Mouse (Mus musculus) stomach, embryonic 14.5 days (tissue): Measurements from ENCODE around the gene Mecr. TPM values are rescaled to one million over a fixed set of nuclear protein-coding genes. Genes with fewer than 3 reads are reported as not detected.

ENCODE experiments used
- ATAC-seq: fragments of 200-750 bp; cut with Nextera tagmentation; 2 replicates; pipeline ENCODE4 v1.8.0; 2017; ENCODE audit warnings: low read depth, moderate TSS enrichment; ENCODE audit not compliant: insufficient number of reproducible peaks, insufficient read depth, low FRiP score
- H3K27ac ChIP-seq: fragments of 300-500 bp; sonication (generic); 2 replicates; pipeline ENCODE4 v1.5.1; 2014; ENCODE audit warnings: mild to moderate bottlenecking, low read length, moderate library complexity, mixed read lengths
- H3K27me3 ChIP-seq: fragments of 300-500 bp; sonication (generic); 2 replicates; pipeline ENCODE4 v1.6.1; 2014; ENCODE audit warnings: low read length, control low read depth, mixed read lengths; ENCODE audit not compliant: control insufficient read depth, insufficient read depth
- H3K36me3 ChIP-seq: fragments of 300-500 bp; sonication (generic); 2 replicates; pipeline ENCODE4 v1.6.1; 2014; ENCODE audit warnings: mild to moderate bottlenecking, control low read depth, low read length, moderate library complexity, mixed read lengths; ENCODE audit not compliant: control insufficient read depth, insufficient read depth
- H3K4me1 ChIP-seq: fragments of 300-500 bp; sonication (generic); 2 replicates; pipeline ENCODE4 v1.6.1; 2014; ENCODE audit warnings: low read length, control low read depth, mixed read lengths; ENCODE audit not compliant: control insufficient read depth, insufficient read depth
- H3K4me2 ChIP-seq: fragments of 300-500 bp; sonication (generic); replicated peaks from 2 replicates; pipeline ENCODE4 v1.6.1; 2014; ENCODE audit warnings: low read depth, low read length, control low read depth
- H3K4me3 ChIP-seq: fragments of 300-500 bp; sonication (generic); 2 replicates; pipeline ENCODE4 v1.5.1; 2014; ENCODE audit warnings: low read depth, low read length, control low read depth
- H3K9ac ChIP-seq: fragments of 300-500 bp; sonication (generic); replicated peaks from 2 replicates; pipeline ENCODE4 v1.6.1; 2014; ENCODE audit warnings: low read depth, mild to moderate bottlenecking, control low read depth, low read length, moderate library complexity, mixed read lengths
- H3K9me3 ChIP-seq: fragments of 300-500 bp; sonication (generic); 2 replicates; pipeline ENCODE4 v1.6.1; 2016; ENCODE audit warnings: low read depth, low read length, control low read depth; ENCODE audit not compliant: control insufficient read depth
- WGBS: fragments of 180-500 bp; shearing (Covaris S2); extraction: QIAGEN DNeasy Blood & Tissue Kit; methylation state at CpG from one replicate; pipeline ENCODE4 v1.1.7; 2014; 5-methylcytosine and 5-hydroxymethylcytosine counted together
- polyA plus RNA-seq: library from polyadenylated mRNA; unstranded; fragments of >200 nt; fragmentation: Nextera tagmentation; extraction: Ambion mirVana; gene quantifications from 2 replicates; pipeline ENCODE4 v1.2.1, GENCODE M21; 2014

The Mecr gene
- polyA plus RNA-seq, 1 experiment from 2014 or later = 47.6 TPM

DNA sequence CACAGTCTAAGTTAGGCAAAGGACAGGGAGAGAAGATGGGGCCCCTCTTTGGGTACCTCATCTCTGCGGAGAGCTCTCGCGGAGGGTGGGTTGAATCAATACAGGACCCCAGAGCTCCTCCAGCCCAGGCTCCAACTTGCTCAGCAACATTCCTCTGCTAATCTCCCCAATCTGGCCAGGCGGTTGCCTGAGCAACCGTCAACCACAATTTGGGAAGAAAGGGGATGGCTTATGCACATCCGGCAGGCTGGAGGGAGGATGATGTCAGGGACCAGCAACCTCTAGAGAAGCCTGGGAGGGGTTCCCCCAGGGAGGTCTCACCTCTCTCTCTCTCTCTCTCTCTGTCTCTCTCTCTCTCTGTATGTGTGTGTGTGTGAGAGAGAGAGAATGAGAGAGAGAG, 16.4 kb upstream of the Mecr start:
- no peak for ATAC-seq
- Histone ChIP-seq H3K9ac (no peak overlapping the region), H3K27me3 (no peaks in the 10 kb centered on the region), H3K27ac (peak overlapping the region; percentile 44), H3K4me1 (peaks cover 19% of the 10 kb centered on the region), H3K4me3 (no peak overlapping the region), H3K36me3 (no peaks in the 10 kb centered on the region), H3K9me3 (no peaks in the 10 kb centered on the region), H3K4me2 (no peak overlapping the region)
- WGBS = 7% methylated on average over 6 of the region's 6 CpGs

DNA sequence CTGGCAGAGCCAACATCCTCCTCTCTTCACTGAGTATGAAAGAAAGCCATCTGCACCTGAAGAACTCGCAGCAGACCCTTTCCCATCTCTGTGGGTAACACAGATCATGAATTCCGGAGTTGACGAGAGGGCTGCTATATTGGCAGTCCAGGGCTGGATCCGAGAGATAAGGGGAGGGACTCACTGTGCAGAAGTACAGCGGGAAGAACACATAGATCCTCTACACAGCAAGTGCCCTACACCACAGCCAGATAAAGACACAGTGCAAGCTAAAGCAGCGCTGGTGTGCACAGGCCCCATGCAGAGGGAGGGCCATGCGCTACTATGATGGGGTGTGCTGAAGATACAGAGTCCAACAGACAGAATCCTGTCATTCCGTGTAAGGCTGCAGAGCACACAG, 14.1 kb upstream of the Mecr start:
- H3K9ac ChIP-seq = no peak overlapping the region
- no peaks in the 10 kb centered on the region for H3K36me3 ChIP-seq
- no peak for ATAC-seq
- H3K27ac ChIP-seq = no peak overlapping the region
- H3K4me3 ChIP-seq = no peak overlapping the region
- no peaks in the 10 kb centered on the region for H3K9me3 ChIP-seq
- WGBS = 74% methylated on average over 8 of the region's 8 CpGs
- no peak overlapping the region for H3K4me2 ChIP-seq
- no peaks in the 10 kb centered on the region for H3K27me3 ChIP-seq
- H3K4me1 ChIP-seq = peaks cover 20% of the 10 kb centered on the region

DNA sequence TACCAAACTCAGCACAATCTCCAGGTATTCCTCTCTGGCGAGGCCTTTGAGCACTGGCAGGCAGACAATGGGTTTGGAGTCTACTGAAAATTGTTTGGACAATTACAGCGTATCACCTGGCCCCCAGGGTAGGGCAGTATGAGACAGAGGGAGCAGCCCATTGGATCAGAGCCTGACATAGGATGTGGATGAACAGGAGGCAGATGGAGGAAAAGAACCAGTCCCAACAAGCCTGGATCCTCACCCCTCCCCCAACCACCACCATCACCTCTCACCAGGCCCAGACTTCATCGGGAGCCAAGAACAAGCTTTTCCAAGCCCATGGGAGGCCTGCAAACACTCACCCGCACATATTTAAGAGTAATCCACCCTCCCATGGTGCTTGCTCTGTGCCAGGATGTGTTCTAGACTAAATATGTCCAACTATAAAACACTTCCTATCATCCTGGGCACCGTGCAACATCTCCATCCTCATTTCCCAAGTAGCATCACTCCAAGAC, 11.7 kb upstream of the Mecr start:
- Histone ChIP-seq H3K9ac (no peak overlapping the region), H3K4me2 (no peak overlapping the region), H3K36me3 (no peaks in the 10 kb centered on the region), H3K4me3 (no peak overlapping the region), H3K27me3 (0 out of 2 replicates have a peak, but pooled peaks cover 4% of the 10 kb centered on the region), H3K9me3 (no peaks in the 10 kb centered on the region), H3K4me1 (peaks cover 17% of the 10 kb centered on the region), H3K27ac (no peak overlapping the region)
- 67% methylated on average over 5 of the region's 5 CpGs for WGBS
- ATAC-seq = no peak

DNA sequence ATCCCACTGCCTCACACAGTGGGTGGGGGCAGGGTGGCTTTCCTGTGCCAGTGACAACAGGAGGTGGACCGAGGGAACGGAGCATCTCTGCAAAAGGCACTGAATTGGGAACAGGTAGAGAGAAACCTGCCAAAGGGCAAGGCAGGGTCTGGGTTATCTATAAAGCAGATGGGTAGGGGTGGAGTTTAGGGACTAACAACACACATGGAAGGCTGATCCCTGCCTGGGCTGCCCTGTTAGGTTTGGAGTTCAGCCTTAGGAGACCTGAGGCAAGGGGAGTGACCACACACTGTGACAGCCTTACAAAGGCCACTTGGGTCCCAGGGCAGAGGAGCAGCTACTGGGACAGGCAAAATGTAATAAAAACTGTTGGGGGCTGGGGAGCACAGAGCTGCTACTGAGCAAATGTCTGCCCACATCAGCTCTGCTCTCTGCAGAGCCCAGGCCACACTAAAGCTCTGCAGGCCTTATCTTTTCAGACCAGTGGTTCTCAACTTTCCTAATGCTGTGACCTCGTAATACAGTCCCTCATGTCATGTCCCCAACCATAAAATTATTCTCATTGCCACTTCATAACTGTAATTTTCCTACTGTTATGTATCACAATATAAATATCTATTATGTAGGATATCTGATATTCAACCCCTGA, 10.4 kb upstream of the Mecr start:
- Histone ChIP-seq H3K9me3 (no peaks in the 10 kb centered on the region), H3K27me3 (0 out of 2 replicates have a peak, but pooled peaks cover 4% of the 10 kb centered on the region), H3K9ac (no peak overlapping the region), H3K4me1 (0 out of 2 replicates have a peak, but pooled peaks cover 7% of the 10 kb centered on the region), H3K4me3 (no peak overlapping the region), H3K36me3 (no peaks in the 10 kb centered on the region), H3K27ac (no peak overlapping the region), H3K4me2 (no peak overlapping the region)
- ATAC-seq = no peak
- WGBS = 78% methylated on average over 3 of the region's 3 CpGs

GRCm38 (mm10) chr4:131833971-131834609, 9.2 kb upstream of the Mecr start:
- Histone ChIP-seq H3K9me3 (no peaks in the 10 kb centered on the region), H3K4me1 (0 out of 2 replicates have a peak, but pooled peaks cover 4% of the 10 kb centered on the region), H3K36me3 (no peaks in the 10 kb centered on the region), H3K4me3 (no peak overlapping the region), H3K27me3 (0 out of 2 replicates have a peak, but pooled peaks cover 4% of the 10 kb centered on the region), H3K4me2 (no peak overlapping the region), H3K27ac (no peak overlapping the region), H3K9ac (no peak overlapping the region)
- 28% methylated on average over 9 of the region's 9 CpGs for WGBS
- ATAC-seq = no peak

- Histone ChIP-seq H3K27ac (no peak overlapping the region), H3K9me3 (no peaks in the 10 kb centered on the region), H3K9ac (peak overlapping the region; percentile 70; the same call in 1 of the 2 replicates), H3K27me3 (0 out of 2 replicates have a peak, but pooled peaks cover 4% of the 10 kb centered on the region), H3K4me1 (0 out of 2 replicates have a peak, but pooled peaks cover 4% of the 10 kb centered on the region), H3K4me3 (peak overlapping the region; percentile 50), H3K4me2 (peak overlapping the region; percentile 97), H3K36me3 (no peaks in the 10 kb centered on the region)
- no peak for ATAC-seq
- 3% methylated on average over 38 of the region's 39 CpGs for WGBS
Measured at GRCm38 (mm10) chr4:131836351-131836881, 6.9 kb upstream of the Mecr start.

DNA sequence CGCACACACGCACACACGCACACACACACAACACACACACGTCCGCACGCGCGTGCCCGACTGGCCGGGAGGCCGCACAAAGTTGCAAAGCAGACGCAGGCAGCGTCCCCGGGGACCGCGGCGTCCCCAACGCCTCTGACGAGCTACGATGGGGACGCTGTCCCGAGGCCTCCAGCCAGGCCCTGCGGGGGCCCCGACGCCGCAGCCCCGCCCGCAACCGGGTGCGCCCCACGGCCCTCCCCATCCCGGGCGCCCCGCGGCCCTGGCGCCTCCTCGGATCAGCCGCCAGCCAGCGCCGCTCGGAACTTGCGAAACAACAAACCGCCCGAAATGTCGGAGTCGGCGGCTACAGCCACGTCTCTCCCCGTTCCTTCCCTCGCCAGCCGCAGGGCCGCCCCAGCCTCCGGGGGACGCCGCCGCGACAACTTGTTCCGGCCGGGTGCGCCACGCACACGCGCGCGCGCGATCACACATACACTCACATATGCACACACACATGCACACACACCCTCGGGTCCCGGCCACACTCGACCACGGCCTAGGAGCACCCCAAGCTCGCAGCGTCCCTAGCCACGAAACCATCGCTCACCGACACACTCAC, 6.3 kb upstream of the Mecr start:
- Histone ChIP-seq H3K9ac (peak overlapping the region; percentile 70), H3K27me3 (0 out of 2 replicates have a peak, but pooled peaks cover 4% of the 10 kb centered on the region), H3K9me3 (no peaks in the 10 kb centered on the region), H3K4me2 (peak overlapping the region; percentile 97), H3K36me3 (no peaks in the 10 kb centered on the region), H3K4me3 (peak overlapping the region; percentile 50), H3K27ac (no peak overlapping the region), H3K4me1 (0 out of 2 replicates have a peak, but pooled peaks cover 4% of the 10 kb centered on the region)
- WGBS = under 1% methylated on average over 75 of the region's 76 CpGs
- 0 out of 2 replicates have a peak, but pooled peaks have one; percentile 8 for ATAC-seq

DNA sequence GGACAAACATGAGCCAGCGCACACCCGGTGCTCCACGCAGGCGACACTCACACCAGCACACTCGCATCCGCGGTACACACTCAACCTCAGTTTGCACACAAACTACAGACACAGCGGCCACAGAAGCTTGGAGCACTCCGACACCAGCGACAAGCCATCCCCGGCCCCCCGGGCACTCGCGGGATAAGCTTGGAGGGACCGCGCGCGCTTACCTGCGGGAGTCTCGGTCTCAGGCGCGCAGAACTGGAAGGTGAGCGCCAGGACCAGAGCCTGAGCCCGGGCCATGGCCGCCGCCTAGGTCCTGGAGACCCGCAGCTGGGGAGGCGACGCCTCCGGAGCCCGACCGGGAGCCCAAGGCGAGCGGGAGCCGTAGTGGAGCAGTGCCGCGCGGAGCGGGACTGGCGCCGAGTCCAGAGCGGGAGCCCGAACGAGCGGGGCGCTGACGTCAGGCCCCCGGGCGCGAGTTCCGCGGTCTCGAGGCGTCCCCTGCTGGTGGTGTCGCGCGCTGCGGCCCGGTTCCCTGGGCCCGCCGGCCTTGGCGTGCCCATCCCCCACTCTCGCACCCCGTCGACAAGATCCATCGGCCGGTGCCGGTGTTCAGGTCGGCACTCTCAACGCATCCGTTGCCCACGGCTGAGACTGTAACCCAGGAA, 5.3 kb upstream of the Mecr start, which contains the start of gene Ptpru:
Gene Ptpru, minus strand, starts transcription at position 417 of the 653 bp plus-strand sequence.
- Histone ChIP-seq H3K4me2 (peak within 1 kb of the TSS; percentile 97), H3K4me3 (peak within 1 kb of the TSS; percentile 50), H3K27me3 (0 out of 2 replicates have a peak, but pooled peaks cover 4% of the 10 kb centered on the region), H3K4me1 (0 out of 2 replicates have a peak, but pooled peaks cover 4% of the 10 kb centered on the region), H3K27ac (0 out of 2 replicates have a peak within 1 kb of the TSS, but pooled peaks have one; percentile 27), H3K36me3 (no peaks in the 10 kb centered on the region), H3K9ac (peak within 1 kb of the TSS; percentile 70), H3K9me3 (no peaks in the 10 kb centered on the region)
- peak; percentile 79 for ATAC-seq
- WGBS = under 1% methylated on average over 72 of the region's 72 CpGs
